Mouse (Mus musculus) thymus, adult 2 months (tissue): ENCODE results near the gene Ptprg. TPM values are rescaled to one million over a fixed set of nuclear protein-coding genes. Genes with fewer than 3 reads are reported as not detected.

ENCODE experiments used
- DNase-seq: peaks from one replicate; pipeline ENCODE4 v3.0.0; 2021
- H3K27ac ChIP-seq: fragments of 200-500 bp; 2 replicates; pipeline ENCODE4 v1.5.1; 2012; ENCODE audit warnings: low read length, control low read depth; ENCODE audit not compliant: control insufficient read depth, insufficient read depth
- H3K27me3 ChIP-seq: fragments of 200-500 bp; 2 replicates; pipeline ENCODE4 v1.6.1; 2012; ENCODE audit warnings: mild to moderate bottlenecking, low read length, moderate library complexity, mixed read lengths; ENCODE audit not compliant: control insufficient read depth, insufficient read depth
- H3K36me3 ChIP-seq: fragments of 200-500 bp; 2 replicates; pipeline ENCODE4 v1.6.1; 2012; ENCODE audit warnings: mild to moderate bottlenecking, low read length, moderate library complexity; ENCODE audit not compliant: control insufficient read depth, insufficient read depth
- H3K4me1 ChIP-seq: fragments of 200-500 bp; replicated peaks from 2 replicates; pipeline ENCODE4 v1.6.1; 2012; ENCODE audit warnings: low read length; ENCODE audit not compliant: control insufficient read depth, insufficient read depth
- H3K4me3 ChIP-seq: fragments of 200-500 bp; 2 replicates; pipeline ENCODE4 v1.5.1; 2012; ENCODE audit warnings: mild to moderate bottlenecking, low read length, control low read depth, moderate library complexity; ENCODE audit not compliant: control insufficient read depth, insufficient read depth
- CTCF ChIP-seq: fragments of 200-500 bp; IDR thresholded peaks from 2 replicates; pipeline ENCODE4 v1.5.1; 2012; ENCODE audit warnings: mild to moderate bottlenecking, control low read depth, low read length, moderate library complexity, borderline replicate concordance; ENCODE audit not compliant: control insufficient read depth, poor library complexity, insufficient read depth; ENCODE audit errors: extremely low read depth
- POLR2A ChIP-seq: fragments of 200-500 bp; IDR thresholded peaks from 2 replicates; pipeline ENCODE4 v1.6.1; 2012; ENCODE audit warnings: mild to moderate bottlenecking, low read length, control low read depth, moderate library complexity; ENCODE audit not compliant: control insufficient read depth, poor library complexity, insufficient read depth; ENCODE audit errors: extremely low read depth
- WGBS: fragments of 180-500 bp; shearing (Covaris S2); methylation state at CpG from one replicate; pipeline ENCODE4 v1.1.7; 2018; 5-methylcytosine and 5-hydroxymethylcytosine counted together
- polyA plus RNA-seq: library from polyadenylated mRNA; depleted of rRNA; stranded (reverse); fragments of >200 nt; gene quantifications from 2 replicates; pipeline ENCODE4 v1.2.3, GENCODE M21; 2012

The Ptprg gene
- polyA plus RNA-seq, 1 experiment, result 12.3 TPM

DNA sequence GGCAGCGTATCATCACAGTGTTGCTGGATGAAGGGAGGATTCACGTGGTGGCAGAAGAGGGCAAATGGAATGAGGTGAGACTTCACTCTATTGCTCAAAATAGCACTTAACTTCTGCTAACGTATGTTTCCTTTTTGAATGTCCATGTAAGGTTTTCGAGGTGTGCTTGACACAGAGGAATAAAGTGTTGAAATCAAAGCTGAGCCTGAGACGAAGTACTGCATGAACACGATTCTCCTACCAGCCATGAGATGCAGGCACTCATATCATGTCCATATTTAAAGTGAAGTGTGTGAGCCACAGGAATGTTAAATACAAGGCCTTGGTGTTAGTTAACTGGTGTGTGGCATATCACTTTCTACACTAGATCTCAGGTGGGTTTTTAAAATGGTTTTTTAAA lies 320.9 kb downstream of the Ptprg start:
- H3K4me3 ChIP-seq, result no peak overlapping the region
- H3K27ac ChIP-seq, result no peak overlapping the region
- no peaks in the 10 kb centered on the region for H3K36me3 ChIP-seq
- no peak for DNase-seq
- WGBS, result 89% methylated on average over 6 of the region's 6 CpGs
- no peak for TF ChIP-seq CTCF
- TF ChIP-seq POLR2A, result no peak
- no peaks in the 10 kb centered on the region for H3K27me3 ChIP-seq
- H3K4me1 ChIP-seq, result no peaks in the 10 kb centered on the region

DNA sequence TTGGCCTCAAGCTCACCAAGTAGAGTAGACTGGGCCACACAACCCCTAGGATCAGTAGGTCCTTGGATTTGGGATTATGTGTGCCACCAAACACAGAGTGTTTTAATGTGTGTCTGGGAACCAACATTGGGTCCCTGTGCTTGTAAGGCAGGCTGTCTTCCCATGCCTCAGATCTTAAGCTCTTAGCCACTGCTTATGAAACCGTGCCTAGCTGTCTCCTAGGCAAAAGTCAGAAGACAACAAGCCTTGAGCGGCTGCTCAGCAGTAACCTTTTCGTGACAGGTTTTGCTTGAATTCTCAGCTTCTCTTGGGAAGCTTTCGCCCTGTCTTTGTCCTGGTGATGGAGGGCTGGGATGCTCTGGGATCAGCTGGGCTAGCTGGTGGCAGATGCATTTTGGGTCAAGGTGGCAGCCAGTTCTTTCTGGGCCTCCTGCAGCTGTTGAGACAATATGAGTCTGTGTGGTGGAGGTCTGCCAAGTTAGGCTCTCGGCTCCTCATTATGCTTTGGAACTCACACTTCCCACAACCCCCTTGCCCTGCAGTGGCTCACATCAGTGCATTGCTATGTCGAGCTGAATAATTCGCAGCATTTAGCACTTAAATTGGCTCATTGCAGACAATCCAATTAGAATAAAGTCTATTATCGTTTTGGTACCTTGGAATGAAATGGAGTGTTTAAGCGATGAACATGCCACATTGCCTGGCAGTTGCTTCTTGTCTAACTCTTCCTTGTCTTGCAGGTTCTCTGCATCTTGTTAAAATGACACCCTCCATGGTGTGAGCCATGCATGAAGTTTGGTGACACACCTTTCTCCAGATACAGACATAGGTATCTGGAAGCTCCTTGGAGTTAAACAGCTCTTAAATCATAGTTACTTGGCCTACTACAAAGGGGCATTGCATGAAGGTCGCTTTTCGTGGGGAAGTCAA lies 321.9 kb downstream of the Ptprg start:
- no peak for DNase-seq
- TF ChIP-seq CTCF, result no peak
- TF ChIP-seq POLR2A, result no peak
- Histone ChIP-seq H3K4me3 (no peak overlapping the region), H3K27ac (no peak overlapping the region), H3K36me3 (no peaks in the 10 kb centered on the region), H3K27me3 (no peaks in the 10 kb centered on the region), H3K4me1 (no peaks in the 10 kb centered on the region)
- WGBS, result 92% methylated on average over 11 of the region's 11 CpGs

DNA sequence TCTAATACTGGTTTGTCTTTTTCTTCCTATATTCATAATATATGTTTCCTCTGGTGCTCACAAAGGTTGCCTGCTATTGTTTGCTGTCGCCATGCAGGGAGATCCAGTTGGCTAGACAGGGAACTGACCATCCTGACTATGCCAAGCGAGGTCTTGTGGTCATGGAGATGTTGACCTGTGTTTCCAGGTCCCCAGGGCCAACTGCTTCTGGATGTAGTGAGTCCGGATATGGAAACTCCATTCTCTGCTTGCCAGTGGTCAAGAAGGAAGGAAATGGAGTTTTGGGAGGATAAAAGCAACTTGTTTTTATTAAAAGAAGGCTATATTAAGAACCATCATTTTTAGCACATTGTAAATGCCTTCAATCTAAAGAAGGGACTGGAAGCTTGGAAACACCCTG lies 327.8 kb downstream of the Ptprg start:
- DNase-seq, result no peak
- Histone ChIP-seq H3K27ac (no peak overlapping the region), H3K27me3 (no peaks in the 10 kb centered on the region), H3K36me3 (no peaks in the 10 kb centered on the region), H3K4me3 (no peak overlapping the region), H3K4me1 (no peaks in the 10 kb centered on the region)
- WGBS, result 55% methylated on average over 3 of the region's 3 CpGs
- TF ChIP-seq POLR2A (no peak), CTCF (no peak)

DNA sequence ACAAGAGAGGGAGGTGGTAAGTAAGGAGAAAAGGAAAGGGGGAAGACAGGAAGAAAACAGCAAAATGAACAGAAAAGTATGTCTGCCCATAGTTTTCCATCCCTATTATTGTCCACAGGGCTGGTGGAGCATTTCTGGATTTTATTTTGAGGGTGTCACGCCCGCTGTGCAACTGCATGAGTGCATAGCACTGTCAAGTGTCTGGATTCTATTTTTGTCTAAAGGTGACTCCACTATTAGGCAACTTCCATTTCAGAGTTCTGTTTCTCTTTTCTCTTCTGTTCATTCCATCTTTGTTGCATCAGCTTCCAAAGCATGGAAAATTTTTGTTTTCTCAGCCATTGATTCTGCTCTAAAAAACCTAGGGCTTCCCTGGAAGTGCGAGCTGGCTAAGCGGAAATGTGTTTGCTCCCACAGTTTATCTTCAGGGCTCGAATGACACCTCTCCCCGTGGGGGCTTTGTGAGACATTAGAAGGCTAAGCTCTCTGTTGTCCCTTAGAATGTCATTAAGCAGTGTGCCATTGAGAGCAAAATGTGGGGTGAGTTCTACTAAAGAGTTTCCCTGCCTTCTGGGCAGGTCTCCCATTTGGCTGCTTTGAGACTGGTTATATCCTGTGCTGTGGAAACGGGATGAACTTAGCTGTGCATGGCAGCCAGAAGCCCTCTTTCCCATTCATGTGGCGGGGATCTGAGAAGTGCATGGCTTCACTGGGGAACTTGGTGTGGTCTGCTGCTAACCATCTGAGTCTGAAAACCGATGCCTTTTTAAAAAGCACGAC lies 330.0 kb downstream of the Ptprg start:
- Histone ChIP-seq H3K27ac (no peak overlapping the region), H3K36me3 (no peaks in the 10 kb centered on the region), H3K4me3 (no peak overlapping the region), H3K4me1 (no peaks in the 10 kb centered on the region), H3K27me3 (no peaks in the 10 kb centered on the region)
- DNase-seq, result no peak
- 66% methylated on average over 10 of the region's 10 CpGs for WGBS
- TF ChIP-seq POLR2A (no peak), CTCF (no peak)

DNA sequence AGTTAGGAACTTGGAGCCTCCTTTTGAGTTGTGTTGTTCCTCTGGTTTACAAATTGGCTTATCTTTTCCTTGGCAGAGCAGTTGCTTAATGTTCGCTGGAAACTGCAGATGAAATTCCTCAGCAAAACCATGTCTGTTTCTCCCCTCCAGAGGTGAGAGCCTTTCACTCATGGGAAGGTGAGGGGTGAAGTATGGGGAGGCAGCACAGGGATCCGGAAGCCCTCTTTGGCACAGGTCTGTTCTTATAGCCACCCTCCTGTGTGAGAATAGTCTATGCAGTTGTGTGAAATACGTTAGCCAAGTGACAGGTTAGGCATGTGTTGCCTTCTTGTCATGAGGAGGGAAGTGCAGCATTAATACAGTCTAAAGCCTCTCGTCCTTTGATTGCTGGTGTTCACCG lies 330.7 kb downstream of the Ptprg start:
- Histone ChIP-seq H3K36me3 (no peaks in the 10 kb centered on the region), H3K4me3 (no peak overlapping the region), H3K27me3 (no peaks in the 10 kb centered on the region), H3K27ac (no peak overlapping the region), H3K4me1 (no peaks in the 10 kb centered on the region)
- no peak for DNase-seq
- 35% methylated on average over 5 of the region's 5 CpGs for WGBS
- no peak for TF ChIP-seq CTCF
- TF ChIP-seq POLR2A, result no peak

DNA sequence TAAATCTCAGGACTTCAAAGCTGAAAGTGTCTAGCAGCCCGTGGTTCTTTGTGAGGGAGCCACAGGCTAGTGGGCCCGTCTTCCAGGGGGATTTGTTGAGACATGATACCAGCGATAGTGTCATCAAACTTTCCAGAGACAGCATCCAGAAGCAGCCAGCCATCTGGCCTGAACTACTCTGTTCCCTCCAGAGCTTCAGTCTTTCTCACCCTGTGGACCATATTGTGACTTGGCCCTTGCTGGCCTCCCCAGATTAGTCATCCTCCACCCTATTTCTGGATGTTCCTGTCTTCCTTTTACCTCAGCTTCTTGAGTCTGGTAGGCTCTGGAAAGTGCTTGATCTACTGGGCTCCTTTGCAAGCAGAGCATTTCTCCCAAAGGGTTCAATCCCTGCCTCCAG lies 333.1 kb downstream of the Ptprg start:
- no peak overlapping the region for H3K4me3 ChIP-seq
- WGBS, result 70% methylated on average over 3 of the region's 3 CpGs
- no peaks in the 10 kb centered on the region for H3K4me1 ChIP-seq
- H3K27ac ChIP-seq, result no peak overlapping the region
- TF ChIP-seq CTCF (no peak), POLR2A (no peak)
- H3K36me3 ChIP-seq, result no peaks in the 10 kb centered on the region
- DNase-seq, result no peak
- no peaks in the 10 kb centered on the region for H3K27me3 ChIP-seq

DNA sequence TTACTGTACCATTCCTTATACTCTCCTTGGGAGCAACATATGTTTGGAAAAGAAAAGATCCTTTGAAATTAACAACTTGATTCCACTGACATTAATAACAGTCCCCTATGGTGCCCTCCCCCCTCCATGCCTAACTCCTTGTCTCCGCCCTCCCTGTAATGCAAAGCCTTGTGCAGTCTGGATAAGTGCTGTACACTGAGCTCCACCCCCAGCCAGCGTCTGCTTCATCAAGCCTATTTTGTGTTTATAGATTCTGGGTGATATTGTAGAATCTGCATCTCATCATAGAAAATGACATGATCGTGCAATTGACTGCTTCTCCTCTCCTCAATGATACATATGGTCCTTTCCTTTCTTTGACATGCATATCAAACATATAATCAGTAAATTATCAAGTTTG lies 337.6 kb downstream of the Ptprg start:
- TF ChIP-seq CTCF (no peak), POLR2A (no peak)
- Histone ChIP-seq H3K27ac (no peak overlapping the region), H3K36me3 (no peaks in the 10 kb centered on the region), H3K4me1 (no peaks in the 10 kb centered on the region), H3K27me3 (no peaks in the 10 kb centered on the region), H3K4me3 (no peak overlapping the region)
- no peak for DNase-seq
- WGBS, result 84% methylated on average over 3 of the region's 3 CpGs
